Mouse (Mus musculus) small intestine, adult 2 months (tissue): ENCODE data around the gene Sh3yl1.
A peak's percentile ranks its signal among the peaks of the same experiment; 100 is the strongest.

Experiments used
- CTCF ChIP-seq: fragments of 200-500 bp; IDR thresholded peaks from 2 replicates; pipeline ENCODE4 v1.5.1; 2012; ENCODE audit warnings: low read depth, mild to moderate bottlenecking, control low read depth, inconsistent platforms, low read length, moderate library complexity, mixed read lengths; ENCODE audit not compliant: insufficient replicate concordance, insufficient read length; ENCODE audit errors: extremely low read depth
- POLR2A ChIP-seq: fragments of 200-500 bp; IDR thresholded peaks from 2 replicates; pipeline ENCODE4 v1.6.1; 2012; ENCODE audit warnings: low read depth, mild to moderate bottlenecking, control low read depth, inconsistent platforms, low read length, moderate library complexity

DNA sequence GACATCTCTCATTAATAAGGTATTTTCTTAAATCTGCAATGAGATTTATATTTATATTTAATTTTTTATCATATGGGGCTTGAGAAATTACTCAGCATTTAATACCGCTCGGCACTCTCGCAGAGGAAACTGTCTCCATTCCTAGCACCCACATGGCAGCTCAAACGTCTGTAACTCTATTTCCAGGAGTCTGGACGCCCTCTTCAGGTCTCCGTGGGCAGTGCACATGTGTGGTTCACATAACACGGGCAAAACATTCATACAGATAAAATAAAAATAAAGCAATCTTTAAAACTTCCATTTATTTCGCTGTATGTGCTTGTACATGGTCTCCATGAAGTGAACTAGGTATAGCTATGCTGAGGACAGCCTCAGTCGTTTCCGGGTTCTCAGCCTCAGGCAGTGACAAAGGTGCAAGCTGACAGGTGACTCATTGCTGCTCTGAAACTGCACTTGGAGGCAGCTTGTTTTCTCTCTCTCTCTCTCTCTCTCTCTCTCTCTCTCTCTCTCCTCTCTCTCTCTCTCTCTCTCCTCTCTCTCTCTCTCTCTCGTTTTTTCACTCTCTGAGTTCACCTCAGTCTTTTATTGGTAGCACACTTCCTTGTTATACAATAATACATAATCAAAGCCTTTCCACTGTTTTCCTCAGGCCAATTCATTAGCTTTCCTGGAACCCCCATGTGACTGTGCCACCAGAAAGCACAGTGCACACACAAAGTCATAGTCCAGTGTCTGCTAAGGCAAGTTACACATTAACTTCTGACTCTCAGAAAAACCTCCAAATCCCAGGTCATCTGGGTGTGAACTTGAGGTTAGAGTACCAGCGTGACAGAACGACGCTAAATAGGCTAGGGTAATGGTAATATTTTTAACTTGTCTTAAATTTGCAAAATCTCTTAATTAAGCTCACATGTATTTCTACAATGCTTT lies 31.9 kb downstream of the Sh3yl1 start:
- TF ChIP-seq CTCF (peak; percentile 40; the same call in 1 of the 2 replicates), POLR2A (no peak)
